20 mouse cellular contexts compared by ENCODE assay signal in genomic region chr4:130984416-130985182, GRCm38 (mm10). TPM values are rescaled to one million over a fixed set of nuclear protein-coding genes. Genes with fewer than 3 reads are reported as not detected.
DNase-seq lines count a peak whose midpoint lies in the region; ATAC-seq lines count a peak whose summit lies in the region.
"Had no signal": no experiment of that assay in that cellular context is flagged by ENCODE, and none has a peak within 500 bp of the region (broad histone marks: within the 10 kb centered on the region; RNA-seq: fewer than 3 reads in every experiment).

No protein-coding gene starts in this region.

- no peak for DNase-seq in frontal cortex, postnatal 10 days (ENCODE audit: low spot score in 2 of 2)
- peak; percentile 14 to 22 for DNase-seq in layer of hippocampus, postnatal 14 days (ENCODE audit: low spot score in 2 of 2)
- no peak for DNase-seq in layer of hippocampus, adult 9-10 months (ENCODE audit: low spot score)
- no peak for DNase-seq in spleen, postnatal 4 days (ENCODE audit: low spot score in 2 of 2)
- DNase-seq: cerebellum, adult 11-12 months; gastrocnemius, postnatal 10 days; kidney, postnatal 14 days; lung, postnatal 10 days; right cerebral cortex, postnatal 25 days; thymus, adult 18-20 months had no signal

- H3K27me3 ChIP-seq in forebrain, embryonic 16.5 days (replicated peaks; ENCODE audit: control insufficient read depth, insufficient read depth, low read length) = no peaks in the 10 kb centered on the region
- peaks cover 2% of the 10 kb centered on the region; the same call in 1 of the 2 replicates for H3K27me3 ChIP-seq in midbrain, embryonic 16.5 days (ENCODE audit: control insufficient read depth, insufficient read depth, low read depth, low read length)
- H3K27me3 ChIP-seq in neural tube, embryonic 15.5 days (replicated peaks) = no peaks in the 10 kb centered on the region

- ATAC-seq in frontal cortex, adult (ENCODE audit: low TSS enrichment) = peak; percentile 23; the same call in 1 of the 2 replicates
- ATAC-seq in forebrain, embryonic 16.5 days = peak; percentile 83
- ATAC-seq in midbrain, embryonic 16.5 days = no peak
- ATAC-seq in neural tube, embryonic 15.5 days (ENCODE audit: low FRiP score) = no peak
- ATAC-seq: intestine, embryonic 16.5 days had no signal

- no peaks in the 10 kb centered on the region for H3K9me3 ChIP-seq in forebrain, embryonic 16.5 days (ENCODE audit: control insufficient read depth, low read length)
- no peaks in the 10 kb centered on the region for H3K9me3 ChIP-seq in midbrain, embryonic 16.5 days (replicated peaks; ENCODE audit: control insufficient read depth, low read length, poor library complexity, severe bottlenecking)
- no peaks in the 10 kb centered on the region for H3K9me3 ChIP-seq in neural tube, embryonic 15.5 days (replicated peaks)
- H3K9me3 ChIP-seq: heart, embryonic 10.5 days had no signal

- peak overlapping the region; percentile 72 for H3K27ac ChIP-seq in forebrain, embryonic 16.5 days (ENCODE audit: low read length)
- peak overlapping the region; percentile 72 for H3K27ac ChIP-seq in midbrain, embryonic 16.5 days (ENCODE audit: low read length)
- H3K27ac ChIP-seq in neural tube, embryonic 15.5 days (replicated peaks) = no peak overlapping the region
- H3K27ac ChIP-seq: heart, embryonic 10.5 days; liver, embryonic 14.5 days had no signal

- WGBS in forebrain, embryonic 16.5 days = 10% methylated on average over 17 of the region's 17 CpGs
- 24% methylated on average over 17 of the region's 17 CpGs for WGBS in midbrain, embryonic 16.5 days
- WGBS in neural tube, embryonic 15.5 days = 72% methylated on average over 17 of the region's 17 CpGs

- H3K4me2 ChIP-seq in forebrain, embryonic 16.5 days (ENCODE audit: low read length) = peak overlapping the region; percentile 32
- peak overlapping the region; percentile 10; the same call in 1 of the 2 replicates for H3K4me2 ChIP-seq in midbrain, embryonic 16.5 days (ENCODE audit: low read length)
- H3K4me2 ChIP-seq in neural tube, embryonic 15.5 days = no peak overlapping the region

- H3K36me3 ChIP-seq in forebrain, embryonic 16.5 days (ENCODE audit: control insufficient read depth, insufficient read depth) = no peaks in the 10 kb centered on the region
- H3K36me3 ChIP-seq in midbrain, embryonic 16.5 days (ENCODE audit: control insufficient read depth, insufficient read depth, low read length) = no peaks in the 10 kb centered on the region
- H3K36me3 ChIP-seq in neural tube, embryonic 15.5 days = no peaks in the 10 kb centered on the region
- H3K36me3 ChIP-seq: heart, embryonic 10.5 days had no signal

- H3K4me3 ChIP-seq in forebrain, embryonic 16.5 days (replicated peaks; ENCODE audit: low read length) = no peak overlapping the region
- no peak overlapping the region for H3K4me3 ChIP-seq in midbrain, embryonic 16.5 days (ENCODE audit: low read depth, low read length)
- H3K4me3 ChIP-seq in neural tube, embryonic 15.5 days (replicated peaks) = no peak overlapping the region
- H3K4me3 ChIP-seq: heart, embryonic 10.5 days; megakaryocyte, embryonic 14.5 days had no signal

- peaks cover 22% of the 10 kb centered on the region for H3K4me1 ChIP-seq in forebrain, embryonic 16.5 days (replicated peaks; ENCODE audit: control insufficient read depth, insufficient read depth, low read length)
- peaks cover 4% of the 10 kb centered on the region; the same call in 1 of the 2 replicates for H3K4me1 ChIP-seq in midbrain, embryonic 16.5 days (ENCODE audit: control insufficient read depth, insufficient read depth, low read length)
- 0 out of 2 replicates have a peak, but pooled peaks cover 3% of the 10 kb centered on the region for H3K4me1 ChIP-seq in neural tube, embryonic 15.5 days
- H3K4me1 ChIP-seq: megakaryocyte, embryonic 14.5 days had no signal

- peak overlapping the region; percentile 27; the same call in 1 of the 2 replicates for H3K9ac ChIP-seq in forebrain, embryonic 16.5 days (replicated peaks; ENCODE audit: low read depth, low read length)
- no peak overlapping the region for H3K9ac ChIP-seq in midbrain, embryonic 16.5 days (ENCODE audit: low read depth, low read length)
- no peak overlapping the region for H3K9ac ChIP-seq in neural tube, embryonic 15.5 days (replicated peaks)
- H3K9ac ChIP-seq: liver, embryonic 14.5 days had no signal

RNA-seq across cellular contexts. Expression of gene Matn1, which starts 40.4 kb away (rescaled TPM):
- total RNA-seq in layer of hippocampus, postnatal 14 days (2021) = 1 to 10 TPM; 2.3 TPM
- 3.3 TPM in 1 of 2 replicates, not detected in the other for polyA plus RNA-seq in forebrain, embryonic 16.5 days (2015; fragmentation: Nextera tagmentation; extraction: Ambion mirVana)
- 0.29 TPM in 1 of 2 replicates, not detected in the other for polyA plus RNA-seq in midbrain, embryonic 16.5 days (2015; fragmentation: Nextera tagmentation; extraction: Ambion mirVana)
- polyA plus RNA-seq in neural tube, embryonic 15.5 days (2015; fragmentation: Nextera tagmentation; extraction: Ambion mirVana) = 3.0 and 10.8 TPM in 2 replicates
- total RNA-seq: heart, postnatal 25 days had no signal
- polyA plus RNA-seq: C2C12; heart, embryonic 10.5 days; intestine, embryonic 16.5 days had no signal

Comparison
In these comparisons a context has a peak if more than half of its experiments do, and no peak if none do; other contexts are left out.
1. DNase-seq: peak in layer of hippocampus, postnatal 14 days (2 of 2); none in frontal cortex, postnatal 10 days (0 of 2), layer of hippocampus, adult 9-10 months (single experiment) and spleen, postnatal 4 days (0 of 2).
2. ATAC-seq: peak in frontal cortex, adult (single experiment) and forebrain, embryonic 16.5 days (single experiment); none in midbrain, embryonic 16.5 days (single experiment) and neural tube, embryonic 15.5 days (single experiment).